Mouse (Mus musculus) splenic B cell, adult 2 months (primary cell): ENCODE results near the gene Cyb5rl.
"Not testable (repeated sequence)": the region's sequence is repeated elsewhere in the genome, so short reads cannot be mapped to it uniquely, and the experiment has no call there.

Experiments used
- DNase-seq: peaks from one replicate; pipeline ENCODE4 v3.0.0-alpha.2; 2011; ENCODE audit warnings: low read depth, low spot score
- H3K27me3 ChIP-seq: 2 replicates; pipeline ENCODE4 v1.6.1; 2012; ENCODE audit warnings: mild to moderate bottlenecking, low read length, moderate library complexity, mixed read lengths; ENCODE audit not compliant: control insufficient read depth, poor library complexity, insufficient read depth, severe bottlenecking
- H3K36me3 ChIP-seq: 2 replicates; pipeline ENCODE4 v1.6.1; 2012; ENCODE audit warnings: mild to moderate bottlenecking, low read length, moderate library complexity, mixed read lengths; ENCODE audit not compliant: control insufficient read depth, poor library complexity, insufficient read depth, severe bottlenecking

Cyb5rl gene

GRCm38 (mm10) chr4:107082185-107082584 is 15.4 kb downstream of the Cyb5rl start:
- Histone ChIP-seq H3K36me3 (no peaks in the 10 kb centered on the region), H3K27me3 (no peaks in the 10 kb centered on the region)
- DNase-seq = no peak

GRCm38 (mm10) chr4:107083126-107083525 is 16.3 kb downstream of the Cyb5rl start:
- Histone ChIP-seq H3K36me3 (no peaks in the 10 kb centered on the region), H3K27me3 (no peaks in the 10 kb centered on the region)
- no peak for DNase-seq

- DNase-seq = no peak
- Histone ChIP-seq H3K27me3 (no peaks in the 10 kb centered on the region), H3K36me3 (no peaks in the 10 kb centered on the region)
These were observed 17.6 kb downstream of the Cyb5rl start for GRCm38 (mm10) chr4:107084343-107084742.

GRCm38 (mm10) chr4:107084858-107085257 is 18.1 kb downstream of the Cyb5rl start:
- H3K27me3 ChIP-seq = no peaks in the 10 kb centered on the region
- no peak for DNase-seq
- H3K36me3 ChIP-seq = no peaks in the 10 kb centered on the region

GRCm38 (mm10) chr4:107091696-107092095 is 24.9 kb downstream of the Cyb5rl start:
- no peaks in the 10 kb centered on the region for H3K36me3 ChIP-seq
- no peak for DNase-seq
- H3K27me3 ChIP-seq = no peaks in the 10 kb centered on the region

- H3K27me3 ChIP-seq = no peaks in the 10 kb centered on the region
- no peak for DNase-seq
- H3K36me3 ChIP-seq = no peaks in the 10 kb centered on the region
These were observed 27.8 kb downstream of the Cyb5rl start for GRCm38 (mm10) chr4:107094484-107095187.

GRCm38 (mm10) chr4:107096043-107096442 is 29.3 kb downstream of the Cyb5rl start:
- Histone ChIP-seq H3K27me3 (no peaks in the 10 kb centered on the region), H3K36me3 (no peaks in the 10 kb centered on the region)
- DNase-seq = no peak

GRCm38 (mm10) chr4:107096841-107097373 is 30.1 kb downstream of the Cyb5rl start, which contains the start of gene Cdcp2:
TSS of gene Cdcp2 (plus strand) at chr4:107096891.
- Histone ChIP-seq H3K27me3 (no peaks in the 10 kb centered on the region), H3K36me3 (no peaks in the 10 kb centered on the region)
- DNase-seq = no peak

- Histone ChIP-seq H3K36me3 (no peaks in the 10 kb centered on the region), H3K27me3 (no peaks in the 10 kb centered on the region)
- no peak for DNase-seq
These were observed 31.1 kb downstream of the Cyb5rl start for GRCm38 (mm10) chr4:107097871-107098270.

GRCm38 (mm10) chr4:107098375-107098774 is 31.6 kb downstream of the Cyb5rl start:
- no peaks in the 10 kb centered on the region for H3K36me3 ChIP-seq
- H3K27me3 ChIP-seq = no peaks in the 10 kb centered on the region
- no peak for DNase-seq

- DNase-seq = no peak
- Histone ChIP-seq H3K36me3 (no peaks in the 10 kb centered on the region), H3K27me3 (no peaks in the 10 kb centered on the region)
These were observed 32.2 kb downstream of the Cyb5rl start for GRCm38 (mm10) chr4:107098791-107099525.

- no peak for DNase-seq
- Histone ChIP-seq H3K36me3 (no peaks in the 10 kb centered on the region), H3K27me3 (no peaks in the 10 kb centered on the region)
These were observed 35.4 kb downstream of the Cyb5rl start for GRCm38 (mm10) chr4:107102220-107102619.

- DNase-seq = no peak
- Histone ChIP-seq H3K36me3 (no peaks in the 10 kb centered on the region), H3K27me3 (no peaks in the 10 kb centered on the region)
These were observed 40.0 kb downstream of the Cyb5rl start for GRCm38 (mm10) chr4:107106777-107107176.

- Histone ChIP-seq H3K27me3 (no peaks in the 10 kb centered on the region), H3K36me3 (no peaks in the 10 kb centered on the region)
- DNase-seq = no peak
These were observed 41.5 kb downstream of the Cyb5rl start for GRCm38 (mm10) chr4:107108291-107108731.

GRCm38 (mm10) chr4:107109181-107109580 is 42.4 kb downstream of the Cyb5rl start:
- not testable (repeated sequence) for H3K36me3 ChIP-seq, DNase-seq, H3K27me3 ChIP-seq
